Mouse (Mus musculus) kidney, adult 11 months (tissue): ENCODE measurements around the gene Kif15.

Source experiments
- DNase-seq: peaks from one replicate; pipeline ENCODE4 v3.0.0; 2022

Gene Kif15

DNA sequence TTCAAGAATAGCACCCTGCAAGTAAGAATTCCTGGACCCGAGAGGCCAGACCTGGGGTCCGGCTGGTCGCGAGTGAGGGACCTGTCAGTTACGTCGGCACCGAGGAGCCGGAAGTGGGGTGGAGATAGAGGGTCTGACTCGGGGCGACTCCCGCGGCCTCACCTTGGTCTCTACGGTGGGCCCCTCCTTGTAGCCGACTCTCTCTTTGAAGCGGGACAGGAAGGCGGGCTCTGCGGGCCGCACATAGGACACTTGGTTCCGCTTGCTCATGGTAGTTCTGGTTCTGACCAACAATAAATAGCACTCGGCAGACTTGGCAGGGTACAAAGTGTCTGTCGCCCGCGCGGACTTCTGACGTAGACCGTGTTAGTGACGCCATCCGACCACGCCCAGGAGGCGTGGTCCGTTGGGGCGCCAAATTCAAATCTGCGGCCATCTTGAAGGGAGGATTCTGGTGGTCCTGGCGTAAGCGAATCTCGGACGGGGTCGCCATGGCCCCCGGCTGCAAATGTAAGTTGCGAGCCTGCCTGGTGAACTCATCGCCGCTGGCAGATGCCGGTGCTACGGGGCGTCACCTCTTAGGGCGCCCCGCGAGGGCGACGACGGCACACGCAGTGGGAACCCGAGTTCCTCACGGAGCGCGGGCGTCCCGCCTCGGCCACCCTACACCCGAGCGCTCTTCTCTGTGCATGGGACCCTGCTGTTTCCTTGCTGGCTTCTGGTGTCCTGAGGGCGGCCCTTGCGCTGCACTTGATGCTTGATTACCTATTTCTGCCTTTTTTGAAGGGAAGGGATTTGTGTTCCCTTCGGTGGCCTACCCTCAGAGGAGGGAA, at the start of gene Kif15, which contains the start of gene 1110059G10Rik:
TSS of gene Kif15 (plus strand) at position 404 of the 833 bp plus-strand sequence.
TSS of gene 1110059G10Rik (minus strand) at position 358 of the 833 bp plus-strand sequence.
- DNase-seq: peak; percentile 86

DNA sequence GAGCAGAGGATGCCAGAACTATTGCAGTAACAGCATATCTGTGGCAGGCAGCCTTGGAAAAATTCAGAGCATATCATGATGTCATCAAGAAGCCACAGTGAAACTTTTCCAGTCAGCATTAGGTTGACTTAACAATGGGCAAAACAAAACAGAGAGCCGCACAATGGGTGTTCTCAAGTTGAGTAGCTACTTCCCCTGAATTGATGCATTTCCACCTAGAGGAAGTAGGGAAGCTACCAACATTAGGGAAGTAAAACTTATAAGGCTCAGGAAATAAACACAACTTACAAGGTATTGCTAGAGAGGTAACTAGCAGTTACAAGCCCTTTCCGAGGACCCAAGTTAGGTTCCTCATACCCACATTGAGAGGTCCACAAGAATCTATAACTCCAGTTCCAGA, 49.8 kb upstream of the Kif15 start:
- no peak for DNase-seq

DNA sequence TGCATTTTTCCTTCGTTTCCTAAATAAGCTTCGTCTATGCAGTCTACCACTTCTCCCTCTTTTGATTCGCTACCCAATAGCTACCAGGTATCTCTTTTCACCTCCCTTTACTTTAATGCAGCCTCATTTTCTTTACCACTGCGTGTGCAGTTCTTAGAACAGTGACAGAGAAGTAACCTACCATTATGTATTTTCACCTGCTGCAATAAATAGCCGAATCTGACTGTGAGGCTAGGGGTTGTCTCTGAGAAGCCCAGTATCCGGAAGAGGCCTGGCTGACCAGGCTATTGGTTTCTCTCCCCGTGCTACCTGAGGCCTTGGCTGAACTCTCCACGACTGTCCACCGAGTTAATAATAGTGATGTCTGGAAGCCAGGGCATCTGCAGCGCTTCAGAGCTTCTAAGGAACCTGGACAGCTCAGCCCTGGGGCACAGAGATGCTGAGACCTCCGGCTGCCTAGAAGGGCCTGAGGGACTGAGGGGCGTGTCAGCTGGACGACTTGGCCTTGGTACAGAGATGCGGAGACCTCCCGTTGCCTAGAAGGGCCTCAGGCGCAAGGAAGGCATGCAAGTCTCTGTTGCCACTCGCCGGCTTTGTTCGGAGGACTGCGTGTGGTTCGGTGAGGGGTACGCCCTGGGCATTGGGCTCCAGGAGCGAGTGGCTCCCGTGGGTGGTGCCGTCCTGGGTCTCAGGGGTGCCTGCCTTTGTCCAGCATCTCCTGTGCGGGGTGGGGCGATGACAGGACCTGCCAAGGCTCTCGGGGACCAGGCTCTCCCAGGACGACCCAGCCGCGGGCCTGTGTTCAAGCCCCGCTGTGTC, 47.9 kb upstream of the Kif15 start:
- DNase-seq: peak; percentile 41

DNA sequence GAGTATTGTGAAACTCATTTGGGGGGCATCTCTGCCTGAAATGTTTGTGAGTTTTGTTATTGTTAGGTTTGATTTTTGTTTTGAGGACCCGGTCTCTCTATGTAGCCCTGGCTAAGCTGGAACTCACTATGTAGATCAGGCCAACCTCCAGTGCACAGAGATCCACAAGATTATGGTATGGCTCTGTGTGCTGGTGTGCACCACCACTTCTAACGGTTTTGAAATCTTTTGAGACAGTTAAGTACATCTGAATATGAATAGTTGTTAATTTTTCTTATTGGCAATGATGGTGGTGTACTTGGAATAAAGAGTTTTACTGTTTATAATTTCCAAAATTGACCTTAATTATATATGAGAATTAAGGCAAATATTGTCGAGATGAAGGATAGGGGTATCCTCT, 28.4 kb upstream of the Kif15 start:
- no peak for DNase-seq

DNA sequence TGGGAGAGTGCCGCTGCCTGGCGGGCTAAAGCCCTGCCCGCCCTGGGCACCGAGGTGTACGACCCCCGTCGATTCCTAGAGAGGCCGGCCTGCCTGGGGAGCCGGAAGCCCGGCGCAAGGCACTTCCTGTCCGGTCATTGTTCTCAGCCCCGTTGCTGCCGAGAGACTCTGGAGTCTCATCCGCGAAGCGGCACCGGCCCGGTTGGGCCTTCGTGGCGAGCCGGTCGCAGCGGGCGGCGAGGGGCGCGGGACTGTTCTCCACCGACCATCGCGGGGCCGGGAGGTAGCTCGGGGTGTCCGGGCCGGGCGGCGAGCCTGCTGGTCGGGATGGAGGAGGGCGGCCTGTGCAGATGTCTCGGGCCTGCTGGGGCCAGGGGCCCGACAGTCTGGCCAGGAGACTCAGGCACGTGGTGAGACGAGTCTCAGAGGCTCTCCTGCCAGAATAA, 27.9 kb upstream of the Kif15 start, which contains the start of gene Zfp105:
TSS of gene Zfp105 (plus strand) at position 137 of the 446 bp plus-strand sequence.
- peak; percentile 58 for DNase-seq

DNA sequence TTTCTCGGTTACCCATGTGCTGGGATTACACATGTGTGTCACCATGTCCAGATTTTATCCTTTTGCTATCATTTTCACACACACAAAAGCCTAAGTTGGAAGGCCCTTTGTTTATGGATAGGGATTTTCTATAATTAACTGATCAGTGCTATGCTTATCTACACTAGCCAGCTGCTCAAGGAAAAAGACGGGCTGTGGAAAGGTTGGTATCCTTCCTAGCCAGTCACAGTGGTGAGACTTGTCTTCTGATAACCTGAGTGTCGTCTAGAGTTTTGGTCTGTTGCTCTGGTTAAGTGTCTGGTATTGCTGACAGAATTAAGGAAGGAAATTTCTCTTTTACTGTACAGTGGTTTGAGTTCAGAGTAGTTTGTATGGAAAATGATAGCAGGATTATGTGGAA, 21.9 kb upstream of the Kif15 start:
- no peak for DNase-seq

DNA sequence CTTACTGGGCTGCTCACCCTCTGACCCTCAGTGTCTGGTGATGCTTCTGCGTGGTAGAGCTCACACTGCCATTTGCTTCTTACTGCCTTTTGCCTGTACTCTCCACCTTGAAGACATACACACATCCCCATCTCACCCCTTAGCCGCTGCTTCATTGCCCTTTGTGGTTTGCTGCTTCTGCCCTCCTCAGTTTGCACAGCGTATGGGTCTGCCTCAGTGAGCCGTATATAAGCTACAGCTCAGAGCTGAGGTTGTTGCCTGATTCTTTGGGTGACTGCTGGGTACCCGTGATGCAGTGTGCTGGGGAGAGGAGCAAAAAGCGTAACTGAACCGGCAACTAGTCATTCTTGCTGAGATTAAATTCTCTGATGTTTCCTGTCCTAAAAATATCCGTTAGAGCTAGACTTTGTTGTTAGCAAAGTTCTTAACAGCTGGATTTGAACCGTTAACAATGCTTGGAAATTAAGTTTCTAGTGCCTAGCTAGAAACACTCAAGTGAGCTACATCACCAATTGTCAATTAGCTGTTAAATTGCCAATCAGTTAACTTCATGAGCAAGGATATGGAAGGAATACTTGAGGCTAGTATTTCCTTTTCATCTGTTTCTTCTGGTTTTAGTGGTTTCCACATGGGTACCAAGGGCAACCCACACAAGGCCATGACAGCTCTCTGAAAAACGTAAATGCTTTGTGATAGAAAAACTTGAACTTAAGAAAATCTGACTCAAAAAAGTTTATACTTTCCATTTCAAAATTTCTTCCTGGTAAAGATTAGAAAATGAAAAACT, 47.8 kb downstream of the Kif15 start:
- DNase-seq: no peak

DNA sequence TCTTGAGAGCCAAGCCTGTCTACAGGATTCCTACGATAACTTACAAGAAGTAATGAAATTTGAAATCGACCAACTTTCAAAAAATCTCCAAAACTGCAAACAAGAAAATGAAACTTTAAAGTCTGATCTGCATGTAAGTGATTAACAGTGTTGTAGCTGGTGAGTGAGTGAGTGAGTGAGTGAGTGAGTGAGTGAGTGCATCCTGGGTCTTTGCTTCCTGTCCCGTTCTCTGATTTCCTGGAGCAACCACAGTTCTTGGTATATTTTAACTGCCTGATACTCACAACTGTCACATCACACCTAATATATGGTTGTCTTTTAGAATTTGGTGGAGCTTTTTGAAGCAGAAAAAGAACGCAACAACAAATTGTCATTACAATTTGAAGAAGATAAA, 48.3 kb downstream of the Kif15 start:
- DNase-seq: no peak

DNA sequence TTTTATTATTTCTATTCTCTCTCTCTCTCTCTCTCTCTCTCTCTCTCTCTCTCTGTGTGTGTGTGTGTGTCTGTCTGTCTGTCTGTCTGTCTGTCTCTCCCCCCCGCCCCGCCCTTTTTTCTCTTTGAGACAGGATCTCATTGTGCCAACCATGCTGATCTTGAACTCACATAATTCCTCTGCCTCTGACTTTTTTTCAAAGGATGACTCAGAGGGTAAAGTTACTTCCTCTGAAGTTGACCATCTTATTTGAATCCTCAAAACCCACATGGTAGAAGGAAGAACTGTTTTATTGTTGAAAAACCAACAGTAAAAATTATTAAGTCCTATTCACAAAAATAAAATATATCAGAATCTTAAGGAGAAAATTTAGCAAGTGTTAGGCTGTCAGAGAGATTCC, 53.9 kb downstream of the Kif15 start:
- no peak for DNase-seq

DNA sequence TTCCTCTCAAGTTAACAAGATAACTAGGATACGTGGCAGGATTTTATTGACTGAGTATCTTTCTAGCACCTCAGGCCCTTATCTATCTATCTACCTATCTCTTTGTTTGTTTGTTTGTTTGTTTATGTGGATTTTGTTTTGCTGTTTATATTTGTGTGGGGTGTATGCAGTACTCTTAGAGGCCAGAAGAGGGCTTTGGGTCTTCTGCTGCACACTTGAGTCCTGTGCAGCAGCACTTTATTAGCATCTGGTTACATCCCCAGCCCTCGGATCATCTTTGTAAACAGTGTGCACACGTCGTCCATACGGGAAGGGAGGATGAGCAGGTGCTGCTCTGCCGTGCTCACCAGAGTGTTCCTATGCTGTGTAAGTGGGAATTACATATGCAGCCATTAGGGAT, 55.2 kb downstream of the Kif15 start:
- DNase-seq: no peak

DNA sequence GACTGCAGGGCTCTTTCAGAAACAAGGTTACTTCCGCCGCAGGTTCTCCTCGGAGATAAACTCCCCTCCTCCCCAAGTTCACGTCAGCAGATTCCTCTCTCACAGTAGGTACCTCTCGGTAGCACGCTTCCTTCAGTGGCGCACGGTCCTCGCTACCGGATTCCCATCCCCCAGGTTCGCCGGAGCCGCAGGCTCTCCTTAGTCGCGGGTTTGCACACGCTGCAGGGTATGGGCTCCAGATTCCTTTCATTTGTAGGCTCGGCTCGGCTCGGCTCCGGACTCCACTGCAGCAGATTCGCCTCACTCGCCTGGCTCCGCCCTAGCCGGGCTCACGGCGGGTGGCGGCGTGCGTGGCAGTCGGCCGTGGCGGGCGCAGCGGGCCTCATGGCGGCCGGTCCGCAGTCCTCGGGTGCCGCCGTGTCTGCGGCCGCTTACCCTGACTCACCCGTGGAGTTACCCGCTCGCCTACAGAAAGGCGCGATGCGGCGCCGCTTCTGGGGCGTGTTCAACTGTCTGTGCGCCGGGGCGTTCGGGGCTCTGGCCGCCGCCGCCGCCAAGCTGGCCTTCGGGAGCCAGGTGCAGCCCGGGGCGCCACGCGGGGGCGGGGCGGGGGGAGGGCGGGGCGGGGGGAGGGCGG, 70.3 kb downstream of the Kif15 start, which contains the start of gene Tmem42:
TSS of gene Tmem42 (plus strand) at position 332 of the 637 bp plus-strand sequence.
- DNase-seq: peak; percentile 90

DNA sequence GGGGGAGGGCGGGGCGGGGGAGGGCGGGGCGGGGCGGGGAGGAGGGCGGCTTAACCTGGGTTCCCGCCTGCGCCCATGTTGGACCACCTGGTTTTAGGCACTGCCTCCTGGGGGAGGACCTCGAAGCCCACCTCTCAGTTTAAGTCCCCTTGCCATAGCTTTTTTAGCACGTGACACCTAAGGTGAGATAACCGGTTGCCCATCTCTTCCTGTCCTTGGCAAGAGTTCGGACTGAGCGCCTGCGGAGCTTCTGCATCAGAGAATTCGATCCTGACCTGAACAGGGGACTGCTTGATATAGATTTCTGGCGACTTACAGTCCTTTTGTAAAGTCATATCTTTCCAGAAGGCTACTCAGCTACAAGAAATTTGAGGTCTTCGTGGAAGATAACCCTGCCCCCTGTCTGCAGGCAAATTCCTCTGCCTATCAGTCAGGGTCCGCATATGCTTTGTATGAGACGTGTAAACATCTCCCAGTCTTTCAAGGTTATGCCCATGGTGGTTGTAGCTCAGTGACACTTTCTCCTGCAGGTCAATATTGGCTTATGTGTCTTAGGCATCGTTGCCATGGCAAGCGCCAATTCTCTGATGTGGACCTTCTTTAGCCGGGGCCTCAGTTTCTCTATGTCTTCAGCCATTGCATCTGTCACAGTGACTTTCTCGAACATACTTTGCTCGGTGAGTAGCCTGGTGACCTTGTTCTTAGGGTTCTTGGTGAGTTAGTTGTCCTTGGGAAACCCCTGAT, 71.0 kb downstream of the Kif15 start:
- DNase-seq: peak; percentile 34

DNA sequence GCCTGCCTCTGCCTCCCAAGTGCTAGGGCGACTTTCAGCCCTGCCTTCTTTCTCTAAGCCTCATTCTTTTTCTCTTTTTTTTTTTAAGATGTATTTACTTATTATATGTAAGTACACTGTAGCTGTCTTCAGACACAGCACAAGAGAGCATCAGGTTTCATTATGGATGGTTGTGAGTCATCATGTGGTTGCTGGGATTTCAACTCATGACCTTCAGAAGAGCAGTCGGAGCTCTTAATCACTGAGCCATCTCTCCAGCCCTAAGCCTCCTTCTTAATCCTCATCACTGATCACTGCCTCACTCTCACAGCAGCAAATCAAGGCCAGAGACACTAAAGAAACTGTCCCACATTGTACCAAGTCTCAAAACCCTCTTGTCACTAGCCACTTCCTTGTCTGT, 73.4 kb downstream of the Kif15 start:
- DNase-seq: no peak

DNA sequence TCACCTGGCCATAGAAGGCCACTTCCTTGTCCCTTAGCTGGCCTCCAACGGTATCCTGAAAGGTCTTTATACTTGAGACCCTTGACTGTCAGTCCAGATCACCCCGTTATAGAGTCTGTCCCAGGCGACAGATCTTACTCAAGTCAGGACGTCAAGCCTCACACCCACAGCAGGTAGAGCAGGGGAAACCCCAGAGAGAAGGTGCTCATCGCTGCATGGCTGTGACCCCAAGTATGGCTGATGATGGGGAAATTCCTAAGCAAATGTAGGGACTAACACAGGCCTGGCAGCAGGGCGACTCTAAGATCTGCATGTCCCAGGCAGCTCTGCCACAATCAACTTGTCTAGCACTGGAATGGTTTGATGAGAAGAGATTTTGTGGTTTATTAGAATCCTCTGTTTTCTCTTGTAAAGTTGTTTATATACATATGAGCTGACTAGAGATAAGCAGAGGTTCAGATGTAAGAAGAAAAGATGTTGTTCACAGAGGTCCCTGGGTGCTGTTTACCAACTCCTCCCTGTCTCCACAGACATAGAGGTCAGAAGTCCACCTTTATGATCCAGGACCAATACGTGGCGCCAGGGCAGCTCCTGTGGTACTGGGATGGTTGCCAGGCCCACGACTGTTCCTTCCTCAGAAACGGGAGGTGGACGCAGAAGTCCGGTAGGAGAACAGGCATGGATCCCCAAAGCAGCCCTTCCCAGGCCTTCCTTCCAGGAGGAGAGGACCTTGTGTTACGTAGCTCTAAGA, 80.8 kb downstream of the Kif15 start:
- no peak for DNase-seq

DNA sequence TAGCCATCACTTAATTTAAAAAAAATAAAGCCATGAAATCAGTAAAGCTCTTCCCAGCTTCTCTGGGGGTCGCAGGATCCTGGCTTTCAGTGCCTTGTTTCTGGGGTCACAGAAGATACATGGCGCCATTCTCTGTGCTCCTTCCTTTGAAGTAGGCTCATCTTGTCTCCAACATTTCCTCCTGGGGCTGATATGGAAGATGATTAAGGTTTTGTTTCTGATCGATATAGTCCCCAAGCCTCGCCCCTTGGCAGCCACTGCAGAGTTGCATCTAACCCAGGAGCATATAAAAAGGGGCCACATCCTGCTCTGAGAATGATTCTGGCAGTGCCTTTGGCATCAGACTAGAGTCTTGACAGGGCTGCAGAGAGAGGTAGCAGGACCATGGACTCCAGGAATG, 83.6 kb downstream of the Kif15 start, which contains the start of gene Tgm4:
TSS of gene Tgm4 (plus strand) at position 301 of the 400 bp plus-strand sequence.
- DNase-seq: no peak

DNA sequence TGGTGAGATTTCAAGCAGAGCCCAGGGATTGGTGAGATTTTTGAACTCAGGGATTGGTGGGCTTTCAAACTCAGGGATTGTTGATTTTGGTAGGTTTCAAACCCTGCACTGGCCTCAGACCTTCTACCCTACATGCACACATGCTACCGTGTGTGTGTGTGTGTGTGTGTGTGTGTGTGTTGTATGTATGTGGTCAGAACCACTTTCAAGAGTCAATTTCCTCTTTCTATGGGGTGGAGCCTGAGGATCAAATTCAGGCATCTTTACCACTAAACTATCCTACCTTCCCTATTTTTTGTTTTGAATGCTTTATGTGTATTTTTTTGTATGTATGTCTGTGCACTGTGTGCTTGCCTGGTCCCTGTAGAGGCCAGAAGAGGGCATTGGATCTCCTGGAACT, 96.8 kb downstream of the Kif15 start:
- no peak for DNase-seq

DNA sequence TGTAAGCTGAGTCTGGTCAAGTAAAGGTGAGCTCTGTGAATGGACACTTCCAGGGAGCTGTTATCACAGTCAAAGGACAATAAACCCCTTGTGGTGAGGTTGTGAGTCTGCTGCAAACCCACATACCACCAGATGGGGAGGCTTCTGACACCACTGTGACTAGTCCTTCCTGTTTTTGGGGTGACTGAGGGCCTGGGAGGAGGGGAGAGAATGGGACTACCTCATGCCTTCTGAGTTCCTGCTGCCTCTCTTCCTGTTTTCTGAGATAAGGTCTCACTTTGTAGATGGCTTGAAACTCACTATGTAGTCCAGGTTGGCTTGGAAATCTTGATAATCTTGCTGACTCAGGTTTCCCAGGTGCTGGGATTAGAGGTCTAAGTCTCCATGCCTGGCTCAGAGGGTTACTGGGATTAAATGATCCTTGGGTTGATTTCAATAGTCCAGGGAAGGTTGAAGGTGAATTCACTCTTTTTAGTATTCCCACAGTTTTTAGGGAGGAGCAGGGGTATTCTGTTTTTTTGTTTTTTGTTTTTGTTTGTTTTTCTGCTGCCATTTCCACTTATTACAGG, 108.0 kb downstream of the Kif15 start:
- DNase-seq: no peak

DNA sequence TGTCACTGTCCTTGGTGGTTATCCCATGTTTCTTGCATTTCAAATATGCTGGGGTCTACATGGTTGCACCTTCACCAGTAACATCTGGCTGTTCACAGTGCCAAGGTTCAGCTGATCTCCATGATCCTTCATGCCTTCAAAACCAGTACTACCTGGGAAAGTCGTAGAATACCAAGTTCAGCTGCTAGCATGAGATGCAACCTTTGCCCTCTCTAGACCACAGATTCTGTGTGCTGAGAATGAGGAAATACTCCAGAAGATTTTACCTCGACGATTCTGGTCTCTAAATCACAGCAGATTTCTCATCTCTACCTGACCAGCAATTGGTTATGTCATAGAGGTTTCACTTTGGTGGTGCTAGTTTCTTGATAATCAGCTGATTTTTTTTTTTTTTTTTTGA, 109.3 kb downstream of the Kif15 start:
- DNase-seq: no peak
